Mouse (Mus musculus): ENCODE results near the gene Vmn2r76. TPM values are rescaled to one million over a fixed set of nuclear protein-coding genes. Genes with fewer than 3 reads are reported as not detected.
A peak's percentile ranks its signal among the peaks of the same experiment; 100 is the strongest.
"Not testable (repeated sequence)": the region's sequence is repeated elsewhere in the genome, so short reads cannot be mapped to it uniquely, and the experiment has no call there.

Gene Vmn2r76
- polyA plus RNA-seq (2015; fragmentation: Nextera tagmentation; extraction: Ambion mirVana), result not detected in 2 replicates

DNA sequence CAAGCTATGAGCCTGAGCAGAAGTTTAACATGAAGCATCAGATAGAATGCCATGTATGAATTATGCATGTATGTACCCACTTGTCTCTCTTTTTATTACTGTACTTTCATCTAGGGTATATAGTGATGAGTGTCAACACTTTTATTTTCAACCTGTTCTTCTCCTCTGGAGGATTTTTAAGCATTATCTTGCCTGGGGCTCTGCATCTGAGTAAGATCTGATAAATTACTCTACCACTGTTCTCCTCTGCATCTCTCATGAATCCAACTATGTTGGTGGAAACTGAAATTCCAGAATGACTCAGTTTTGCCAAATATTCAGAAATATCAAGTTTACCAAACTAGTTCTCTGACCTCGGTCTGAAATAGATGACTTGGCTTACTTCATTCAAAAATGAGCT is at the start of gene Vmn2r76:
TSS of gene Vmn2r76 (minus strand) at position 101 of the 400 bp plus-strand sequence.
- no peak for TF ChIP-seq CTCF (IDR thresholded peaks at IDR 0.05; ENCODE audit: low read depth)
- Histone ChIP-seq H3K9ac (ENCODE audit: low read depth, low read length) (no peak within 1 kb of the TSS), H3K27me3 (ENCODE audit: insufficient read depth, low read length) (no peaks in the 10 kb centered on the region), H3K9me3 (replicated peaks; ENCODE audit: low read length) (no peaks in the 10 kb centered on the region), H3K4me2 (ENCODE audit: low read length) (no peak within 1 kb of the TSS), H3K4me3 (replicated peaks; ENCODE audit: low read depth, low read length) (no peak within 1 kb of the TSS), H3K36me3 (ENCODE audit: insufficient read depth, low read length) (no peaks in the 10 kb centered on the region), H3K4me1 (replicated peaks; ENCODE audit: insufficient read depth, low read length) (no peaks in the 10 kb centered on the region), H3K27ac (no peak within 1 kb of the TSS)
- ATAC-seq (replicated peaks; ENCODE audit: low FRiP score, low read depth), result no peak
- 68% methylated on average over 1 of the region's 1 CpGs for WGBS
- DNase-seq (ENCODE audit: low spot score), result no peak

- no peak for ATAC-seq (replicated peaks; ENCODE audit: low FRiP score, low read depth)
- TF ChIP-seq CTCF (IDR thresholded peaks at IDR 0.05; ENCODE audit: low read depth), result no peak
- no peak for DNase-seq (ENCODE audit: low spot score)
- H3K27ac ChIP-seq, result no peak within 1 kb of the TSS
- H3K4me1 ChIP-seq (replicated peaks; ENCODE audit: insufficient read depth, low read length), result no peaks in the 10 kb centered on the region
- H3K9me3 ChIP-seq (replicated peaks; ENCODE audit: low read length), result no peaks in the 10 kb centered on the region
- H3K4me2 ChIP-seq (ENCODE audit: low read length), result no peak within 1 kb of the TSS
- no peak within 1 kb of the TSS for H3K9ac ChIP-seq (ENCODE audit: low read depth, low read length)
- 67% methylated on average over 1 of the region's 1 CpGs for WGBS
- H3K36me3 ChIP-seq (ENCODE audit: insufficient read depth, low read length), result no peaks in the 10 kb centered on the region
- no peaks in the 10 kb centered on the region for H3K27me3 ChIP-seq (ENCODE audit: insufficient read depth, low read length)
- no peak within 1 kb of the TSS for H3K4me3 ChIP-seq (replicated peaks; ENCODE audit: low read depth, low read length)
Observed at GRCm38 (mm10) chr7:86277072-86277471, 31.0 kb upstream of the Vmn2r76 start, which contains the start of gene Olfr310. Gene Olfr310, minus strand, starts transcription at chr7:86277172.

DNA sequence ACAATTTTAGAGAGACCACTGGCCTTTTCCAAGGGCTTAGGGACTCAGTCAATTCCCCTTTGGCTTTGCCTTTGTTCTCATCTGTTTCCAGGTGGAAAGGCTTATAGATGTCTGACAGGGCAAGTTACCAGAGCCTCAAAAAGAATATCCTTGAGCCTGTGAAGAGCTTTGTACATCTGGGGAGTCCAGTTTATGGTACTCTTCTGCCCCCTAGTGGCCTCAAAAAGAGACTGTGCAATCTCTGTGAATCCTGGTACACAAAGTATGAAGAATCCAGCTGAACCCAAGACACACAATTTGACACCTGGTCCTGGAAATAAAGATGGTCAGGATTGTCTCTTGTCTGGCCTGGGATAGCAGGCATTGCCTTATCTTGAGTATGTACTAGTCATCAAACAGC is 34.8 kb downstream of the Vmn2r76 start:
- DNase-seq (ENCODE audit: low spot score) (peak; percentile 34), ATAC-seq (replicated peaks; ENCODE audit: low FRiP score, low read depth) (0 out of 2 replicates have a peak, but pooled peaks have one; percentile 46)
- peak; percentile 66 for TF ChIP-seq CTCF (IDR thresholded peaks at IDR 0.05; ENCODE audit: low read depth)
- Histone ChIP-seq H3K27me3 (ENCODE audit: insufficient read depth, low read length) (no peaks in the 10 kb centered on the region), H3K36me3 (ENCODE audit: insufficient read depth, low read length) (no peaks in the 10 kb centered on the region), H3K4me3 (replicated peaks; ENCODE audit: low read depth, low read length) (no peak overlapping the region), H3K9me3 (replicated peaks; ENCODE audit: low read length) (no peaks in the 10 kb centered on the region), H3K4me2 (ENCODE audit: low read length) (no peak overlapping the region), H3K27ac (no peak overlapping the region), H3K4me1 (replicated peaks; ENCODE audit: insufficient read depth, low read length) (no peaks in the 10 kb centered on the region), H3K9ac (ENCODE audit: low read depth, low read length) (no peak overlapping the region)

- DNase-seq (ENCODE audit: low spot score); ATAC-seq (replicated peaks; ENCODE audit: low FRiP score, low read depth); H3K36me3 ChIP-seq (ENCODE audit: insufficient read depth, low read length); H3K27me3 ChIP-seq (ENCODE audit: insufficient read depth, low read length); H3K9me3 ChIP-seq (replicated peaks; ENCODE audit: low read length); H3K4me2 ChIP-seq (ENCODE audit: low read length); H3K27ac ChIP-seq; H3K9ac ChIP-seq (ENCODE audit: low read depth, low read length); H3K4me1 ChIP-seq (replicated peaks; ENCODE audit: insufficient read depth, low read length); H3K4me3 ChIP-seq (replicated peaks; ENCODE audit: low read depth, low read length): not testable (repeated sequence)
- 36% methylated on average over 1 of the region's 1 CpGs for WGBS
Observed at GRCm38 (mm10) chr7:86171678-86172077, 74.4 kb downstream of the Vmn2r76 start, which contains the start of gene Vmn2r75. Gene Vmn2r75, minus strand, starts transcription at chr7:86171778.

Other genes starting within 250 kb of the Vmn2r76 start
- gene Vmn2r75, start 74.5 kb downstream of the Vmn2r76 start, polyA plus RNA-seq (2015; fragmentation: Nextera tagmentation; extraction: Ambion mirVana), result not detected in 2 replicates
- gene Olfr310, start 30.9 kb upstream of the Vmn2r76 start, polyA plus RNA-seq (2015; fragmentation: Nextera tagmentation; extraction: Ambion mirVana), result not detected in 2 replicates
- gene Olfr309, start 67.4 kb upstream of the Vmn2r76 start, polyA plus RNA-seq (2015; fragmentation: Nextera tagmentation; extraction: Ambion mirVana), result not detected in 2 replicates
- not detected in 2 replicates for gene Olfr308, start 79.3 kb upstream of the Vmn2r76 start, polyA plus RNA-seq (2015; fragmentation: Nextera tagmentation; extraction: Ambion mirVana)
- not detected in 2 replicates for gene Olfr307, start 91.3 kb upstream of the Vmn2r76 start, polyA plus RNA-seq (2015; fragmentation: Nextera tagmentation; extraction: Ambion mirVana)
- not detected in 2 replicates for gene Olfr305, start 120.6 kb upstream of the Vmn2r76 start, polyA plus RNA-seq (2015; fragmentation: Nextera tagmentation; extraction: Ambion mirVana)
- gene Olfr304, start 140.3 kb upstream of the Vmn2r76 start, polyA plus RNA-seq (2015; fragmentation: Nextera tagmentation; extraction: Ambion mirVana), result not detected in 2 replicates
- not detected in 2 replicates for gene Olfr303, start 151.5 kb upstream of the Vmn2r76 start, polyA plus RNA-seq (2015; fragmentation: Nextera tagmentation; extraction: Ambion mirVana)
- gene Olfr301, start 157.5 kb upstream of the Vmn2r76 start, polyA plus RNA-seq (2015; fragmentation: Nextera tagmentation; extraction: Ambion mirVana), result not detected in 2 replicates
- gene Olfr299, start 213.6 kb upstream of the Vmn2r76 start, polyA plus RNA-seq (2015; fragmentation: Nextera tagmentation; extraction: Ambion mirVana), result not detected in 2 replicates
- not detected in 2 replicates for gene Olfr298, start 246.2 kb upstream of the Vmn2r76 start, polyA plus RNA-seq (2015; fragmentation: Nextera tagmentation; extraction: Ambion mirVana)

Measured in kidney, postnatal 0 days (tissue).